Mouse (Mus musculus): ENCODE measurements around the gene Itga11.
"Not testable (repeated sequence)": the region's sequence is repeated elsewhere in the genome, so short reads cannot be mapped to it uniquely, and the experiment has no call there.

Itga11 gene

GRCm38 (mm10) chr9:62765346-62765745 is 87.7 kb downstream of the Itga11 start:
- no peak for DNase-seq (ENCODE audit: low read depth, low spot score)

- no peak for DNase-seq (ENCODE audit: low read depth, low spot score)
These were observed 89.8 kb downstream of the Itga11 start for GRCm38 (mm10) chr9:62767464-62767863.

- no peak for DNase-seq (ENCODE audit: low read depth, low spot score)
These were observed 90.7 kb downstream of the Itga11 start for GRCm38 (mm10) chr9:62768361-62768760.

GRCm38 (mm10) chr9:62772746-62773145 is 95.1 kb downstream of the Itga11 start:
- DNase-seq (ENCODE audit: low read depth, low spot score) = no peak

- no peak for DNase-seq (ENCODE audit: low read depth, low spot score)
These were observed 97.8 kb downstream of the Itga11 start for GRCm38 (mm10) chr9:62775464-62775863.

- no peak for DNase-seq (ENCODE audit: low read depth, low spot score)
These were observed 99.8 kb downstream of the Itga11 start for GRCm38 (mm10) chr9:62777461-62777860.

- no peak for DNase-seq (ENCODE audit: low read depth, low spot score)
These were observed 101.1 kb downstream of the Itga11 start for GRCm38 (mm10) chr9:62778721-62779120.

GRCm38 (mm10) chr9:62781965-62782364 is 104.3 kb downstream of the Itga11 start:
- DNase-seq (ENCODE audit: low read depth, low spot score) = no peak

- peak; percentile 80 for DNase-seq (ENCODE audit: low read depth, low spot score)
These were observed 105.6 kb downstream of the Itga11 start for GRCm38 (mm10) chr9:62782976-62783781.

- DNase-seq (ENCODE audit: low read depth, low spot score) = no peak
These were observed 106.6 kb downstream of the Itga11 start for GRCm38 (mm10) chr9:62784233-62784632.

- no peak for DNase-seq (ENCODE audit: low read depth, low spot score)
These were observed 109.1 kb downstream of the Itga11 start for GRCm38 (mm10) chr9:62786721-62787120.

- no peak for DNase-seq (ENCODE audit: low read depth, low spot score)
These were observed 112.2 kb downstream of the Itga11 start for GRCm38 (mm10) chr9:62789856-62790255.

GRCm38 (mm10) chr9:62799218-62799617 is 121.6 kb downstream of the Itga11 start:
- DNase-seq (ENCODE audit: low read depth, low spot score) = not testable (repeated sequence)

GRCm38 (mm10) chr9:62810095-62810494 is 132.5 kb downstream of the Itga11 start:
- no peak for DNase-seq (ENCODE audit: low read depth, low spot score)

GRCm38 (mm10) chr9:62810543-62811515 is 133.2 kb downstream of the Itga11 start:
- DNase-seq (ENCODE audit: low read depth, low spot score) = no peak

GRCm38 (mm10) chr9:62811516-62812121 is 134.0 kb downstream of the Itga11 start, which contains the start of gene Fem1b:
Gene Fem1b, minus strand, starts transcription at chr9:62811934.
- DNase-seq (ENCODE audit: low read depth, low spot score) = peak; percentile 86

GRCm38 (mm10) chr9:62812216-62813049 is 134.8 kb downstream of the Itga11 start:
- DNase-seq (ENCODE audit: low read depth, low spot score) = no peak

- DNase-seq (ENCODE audit: low read depth, low spot score) = no peak
These were observed 137.1 kb downstream of the Itga11 start for GRCm38 (mm10) chr9:62814751-62815150.

GRCm38 (mm10) chr9:62816323-62817098 is 138.9 kb downstream of the Itga11 start:
- DNase-seq (ENCODE audit: low read depth, low spot score) = no peak

- DNase-seq (ENCODE audit: low read depth, low spot score) = no peak
These were observed 139.5 kb downstream of the Itga11 start for GRCm38 (mm10) chr9:62817099-62817571.

All from brain, embryonic 18.5 days (tissue).